Mouse (Mus musculus) heart, postnatal 0 days (tissue): ENCODE results near the gene Gja3. TPM values are rescaled to one million over a fixed set of nuclear protein-coding genes. Genes with fewer than 3 reads are reported as not detected.
A peak's percentile ranks its signal among the peaks of the same experiment; 100 is the strongest.

Experiments used
- ATAC-seq: fragments of 200-750 bp; cut with Nextera tagmentation; 2 replicates; pipeline ENCODE4 v1.8.0; 2017; ENCODE audit warnings: low read depth, moderate number of reproducible peaks, moderate library complexity; ENCODE audit not compliant: insufficient read depth
- DNase-seq: peaks from one replicate; pipeline ENCODE4 v3.0.0-alpha.2; 2016; ENCODE audit warnings: low spot score
- H3K27ac ChIP-seq: fragments of 300-500 bp; sonication (generic); 2 replicates; pipeline ENCODE4 v1.5.1; 2014; ENCODE audit warnings: low read depth, mild to moderate bottlenecking
- H3K27me3 ChIP-seq: fragments of 300-500 bp; sonication (generic); 2 replicates; pipeline ENCODE4 v1.6.1; 2014; ENCODE audit warnings: low read length, mixed read lengths; ENCODE audit not compliant: control insufficient read depth, insufficient read depth
- H3K36me3 ChIP-seq: fragments of 300-500 bp; sonication (generic); replicated peaks from 2 replicates; pipeline ENCODE4 v1.6.1; 2014; ENCODE audit warnings: low read length, mixed read lengths; ENCODE audit not compliant: control insufficient read depth, insufficient read depth
- H3K4me1 ChIP-seq: fragments of 300-500 bp; sonication (generic); 2 replicates; pipeline ENCODE4 v1.6.1; 2014; ENCODE audit warnings: antibody characterized with exemption; ENCODE audit not compliant: control insufficient read depth, insufficient read depth
- H3K4me2 ChIP-seq: fragments of 300-500 bp; sonication (generic); 2 replicates; pipeline ENCODE4 v1.6.1; 2014; ENCODE audit warnings: low read depth, mild to moderate bottlenecking, low read length, moderate library complexity
- H3K4me3 ChIP-seq: fragments of 300-500 bp; sonication (generic); 2 replicates; pipeline ENCODE4 v1.5.1; 2014; ENCODE audit warnings: low read depth, low read length
- H3K9ac ChIP-seq: fragments of 300-500 bp; sonication (generic); replicated peaks from 2 replicates; pipeline ENCODE4 v1.6.1; 2014; ENCODE audit warnings: low read depth, low read length, mixed read lengths
- H3K9me3 ChIP-seq: fragments of 300-500 bp; sonication (generic); replicated peaks from 2 replicates; pipeline ENCODE4 v1.6.1; 2016; ENCODE audit warnings: low read length; ENCODE audit not compliant: control insufficient read depth
- CTCF ChIP-seq: IDR thresholded peaks from 2 replicates; pipeline ENCODE4 v1.5.1; 2016; ENCODE audit warnings: antibody characterized with exemption, control low read depth, low read depth
- EP300 ChIP-seq: IDR thresholded peaks from 2 replicates; pipeline ENCODE4 v1.6.1; 2016; ENCODE audit warnings: antibody characterized with exemption, low read depth
- WGBS: fragments of 180-500 bp; shearing (Covaris S2); extraction: QIAGEN DNeasy Blood & Tissue Kit; methylation state at CpG from one replicate; pipeline ENCODE4 v1.1.7; 2014; 5-methylcytosine and 5-hydroxymethylcytosine counted together
- polyA plus RNA-seq: library from polyadenylated mRNA; unstranded; fragments of >200 nt; fragmentation: Nextera tagmentation; extraction: Ambion mirVana; gene quantifications from 2 replicates; pipeline ENCODE4 v1.2.1, GENCODE M21; 2015
- total RNA-seq: library from RNA; depleted of rRNA; stranded (reverse); fragments of >200 nt; gene quantifications from 2 replicates; pipeline ENCODE4 v1.2.3, GENCODE M21; 2014; ENCODE audit warnings: low replicate concordance

The Gja3 gene
- total and polyA plus RNA-seq, 2 experiments from 2014 or later: 40.7 to 61.0 TPM

GRCm38 (mm10) chr14:57103711-57104105 lies 45.8 kb upstream of the Gja3 start:
- DNase-seq (no peak), ATAC-seq (no peak)
- no peaks in the 10 kb centered on the region for H3K9me3 ChIP-seq
- 4% methylated on average over 22 of the region's 22 CpGs for WGBS
- H3K4me3 ChIP-seq: peak overlapping the region; percentile 70
- H3K4me1 ChIP-seq: no peaks in the 10 kb centered on the region
- no peak overlapping the region for H3K27ac ChIP-seq
- peaks cover 69% of the 10 kb centered on the region for H3K27me3 ChIP-seq
- H3K36me3 ChIP-seq: no peaks in the 10 kb centered on the region
- no peak for TF ChIP-seq EP300
- no peak for TF ChIP-seq CTCF
- peak overlapping the region; percentile 32 for H3K9ac ChIP-seq
- peak overlapping the region; percentile 100 for H3K4me2 ChIP-seq

GRCm38 (mm10) chr14:57103121-57103520 lies 45.2 kb upstream of the Gja3 start:
- Histone ChIP-seq H3K4me3 (peak overlapping the region; percentile 70; the same call in 1 of the 2 replicates), H3K27ac (no peak overlapping the region), H3K9me3 (no peaks in the 10 kb centered on the region), H3K36me3 (no peaks in the 10 kb centered on the region), H3K4me1 (no peaks in the 10 kb centered on the region), H3K4me2 (no peak overlapping the region), H3K9ac (no peak overlapping the region), H3K27me3 (peaks cover 65% of the 10 kb centered on the region)
- ATAC-seq (no peak), DNase-seq (no peak)
- WGBS: 70% methylated on average over 6 of the region's 6 CpGs
- TF ChIP-seq CTCF (no peak), EP300 (no peak)

DNA sequence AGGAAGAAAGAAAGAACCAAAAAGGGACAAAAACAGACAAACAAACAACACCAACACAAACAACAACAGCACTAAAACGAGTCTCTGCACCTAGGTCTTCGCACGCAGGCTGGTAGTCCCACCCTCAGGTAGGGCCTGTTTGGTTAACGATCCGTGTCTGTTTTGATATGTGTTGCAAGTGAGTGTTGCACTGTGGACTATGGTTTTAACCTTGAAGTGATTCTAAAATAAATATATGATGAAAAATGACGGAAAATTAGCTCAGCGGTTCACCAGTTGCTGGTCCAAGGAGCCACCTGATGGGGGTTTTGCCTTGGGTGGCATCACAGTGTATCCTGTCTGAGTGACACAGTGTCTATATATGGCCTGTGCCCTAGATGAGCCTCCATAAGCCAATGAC lies 43.7 kb upstream of the Gja3 start:
- Histone ChIP-seq H3K36me3 (no peaks in the 10 kb centered on the region), H3K4me1 (no peaks in the 10 kb centered on the region), H3K27ac (no peak overlapping the region), H3K4me3 (no peak overlapping the region), H3K4me2 (no peak overlapping the region), H3K9ac (no peak overlapping the region), H3K27me3 (peaks cover 51% of the 10 kb centered on the region), H3K9me3 (no peaks in the 10 kb centered on the region)
- WGBS: 78% methylated on average over 7 of the region's 7 CpGs
- ATAC-seq (no peak), DNase-seq (no peak)
- TF ChIP-seq CTCF (no peak), EP300 (no peak)

DNA sequence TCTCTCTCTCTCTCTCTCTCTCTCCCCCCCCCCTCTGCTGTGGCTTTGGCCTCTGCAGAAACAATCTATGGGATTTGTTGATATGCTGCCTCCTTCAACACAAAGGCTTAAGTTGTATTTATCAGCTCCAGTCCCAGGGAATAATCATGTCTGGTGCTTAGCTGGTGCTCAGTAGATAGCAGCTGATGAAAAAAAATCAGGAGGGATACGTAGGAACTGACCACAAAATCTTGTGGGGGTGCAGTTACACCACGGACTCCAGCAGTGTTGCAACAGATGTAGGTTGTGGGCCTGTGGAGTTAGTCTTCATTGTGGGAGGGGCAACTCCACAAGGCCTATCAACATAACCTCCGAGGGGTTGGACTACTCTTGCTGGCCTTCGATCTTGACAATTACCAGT lies 38.0 kb upstream of the Gja3 start:
- TF ChIP-seq CTCF (no peak), EP300 (no peak)
- 54% methylated on average over 4 of the region's 4 CpGs for WGBS

GRCm38 (mm10) chr14:57093029-57093428 lies 35.1 kb upstream of the Gja3 start:
- H3K4me2 ChIP-seq: no peak overlapping the region
- no peak overlapping the region for H3K27ac ChIP-seq
- TF ChIP-seq EP300: no peak
- TF ChIP-seq CTCF: peak; percentile 71
- DNase-seq: peak; percentile 38
- H3K27me3 ChIP-seq: no peaks in the 10 kb centered on the region
- no peak overlapping the region for H3K9ac ChIP-seq
- ATAC-seq: no peak
- no peak overlapping the region for H3K4me3 ChIP-seq
- no peaks in the 10 kb centered on the region for H3K36me3 ChIP-seq
- no peaks in the 10 kb centered on the region for H3K4me1 ChIP-seq
- 10% methylated on average over 7 of the region's 8 CpGs for WGBS
- H3K9me3 ChIP-seq: no peaks in the 10 kb centered on the region

More for the DNA sequence above, 38.0 kb upstream of the Gja3 start:
- no peak overlapping the region for H3K4me3 ChIP-seq
- no peaks in the 10 kb centered on the region for H3K27me3 ChIP-seq
- ATAC-seq (no peak), DNase-seq (no peak)
- H3K9ac ChIP-seq: no peak overlapping the region
- no peak overlapping the region for H3K4me2 ChIP-seq
- H3K36me3 ChIP-seq: no peaks in the 10 kb centered on the region
- H3K4me1 ChIP-seq: no peaks in the 10 kb centered on the region
- no peaks in the 10 kb centered on the region for H3K9me3 ChIP-seq
- no peak overlapping the region for H3K27ac ChIP-seq

DNA sequence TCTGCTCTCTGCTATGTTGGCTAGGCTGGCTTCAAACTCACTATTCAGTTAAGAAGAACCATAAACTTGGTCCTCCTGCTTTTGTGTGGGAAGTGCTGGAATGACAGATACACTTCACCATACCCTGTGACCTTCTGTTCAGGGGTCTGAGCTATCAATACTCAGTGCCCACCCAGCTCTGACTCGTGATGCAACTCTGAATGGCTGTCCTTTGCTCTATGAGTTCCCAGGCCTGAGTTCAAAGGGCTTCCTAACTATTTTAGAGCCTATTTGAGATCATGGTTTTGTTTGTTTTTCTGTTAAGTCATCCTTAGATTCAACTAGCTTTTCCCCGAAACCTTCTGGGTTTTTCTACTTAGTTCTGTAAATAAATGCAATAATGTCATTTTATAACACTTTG lies 32.1 kb upstream of the Gja3 start:
- peaks cover 4% of the 10 kb centered on the region; the same call in 1 of the 2 replicates for H3K4me1 ChIP-seq
- no peak overlapping the region for H3K4me2 ChIP-seq
- H3K4me3 ChIP-seq: no peak overlapping the region
- TF ChIP-seq EP300 (no peak), CTCF (no peak)
- H3K27me3 ChIP-seq: no peaks in the 10 kb centered on the region
- no peak overlapping the region for H3K27ac ChIP-seq
- DNase-seq: no peak
- H3K9me3 ChIP-seq: no peaks in the 10 kb centered on the region
- ATAC-seq: no peak
- H3K9ac ChIP-seq: no peak overlapping the region
- 68% methylated on average over 2 of the region's 2 CpGs for WGBS
- no peaks in the 10 kb centered on the region for H3K36me3 ChIP-seq
